Mouse (Mus musculus): ENCODE measurements around the gene Gpr135. TPM values are rescaled to one million over a fixed set of nuclear protein-coding genes. Genes with fewer than 3 reads are reported as not detected.

Gpr135 gene
- 0.79 and 0.82 TPM in 2 replicates for polyA plus RNA-seq (2015; fragmentation: Nextera tagmentation; extraction: Ambion mirVana)

GRCm38 (mm10) chr12:72070327-72071269 lies at the start of gene Gpr135:
TSS of gene Gpr135 (minus strand) at chr12:72071125.

DNA sequence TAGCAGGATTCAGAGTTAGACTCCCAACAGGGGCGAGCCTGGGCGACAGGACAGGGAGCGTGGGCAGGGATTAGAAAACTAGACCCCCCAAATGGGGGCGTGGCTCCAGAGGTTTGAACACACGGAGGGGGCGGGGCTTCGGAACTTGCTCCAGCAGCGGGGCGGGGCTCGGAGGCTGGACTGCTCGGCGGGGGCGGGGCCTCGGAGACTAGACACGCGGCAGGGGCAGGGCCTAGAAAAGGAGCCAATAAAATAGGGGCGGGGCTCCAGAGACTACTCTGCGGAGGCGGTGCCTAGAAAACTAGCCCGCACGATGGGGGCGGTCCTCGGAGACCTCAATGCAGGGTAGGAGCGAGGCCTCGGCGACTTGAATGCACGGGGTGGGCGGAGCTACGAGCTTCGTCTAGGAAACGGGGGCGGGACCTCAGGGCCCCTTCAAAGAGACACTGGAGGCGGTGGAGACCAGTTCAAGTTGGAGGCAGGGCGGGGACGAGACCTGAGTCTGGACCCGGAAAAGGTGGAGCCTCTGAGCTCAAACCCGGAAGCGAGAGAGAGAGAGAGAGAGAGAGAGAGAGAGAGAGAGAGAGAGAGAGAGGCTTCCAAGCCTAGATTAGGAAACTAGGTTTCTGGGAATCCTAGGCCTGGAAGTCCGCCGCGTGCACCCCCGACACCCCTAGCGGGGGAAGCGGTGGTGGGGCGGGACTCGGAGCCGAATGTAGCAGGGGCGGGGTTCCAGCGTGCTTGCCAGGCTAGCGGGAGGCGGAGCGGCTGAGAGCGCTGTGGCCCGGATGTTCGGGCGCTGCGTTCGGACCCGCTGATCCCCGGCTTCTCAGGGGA lies 14.6 kb upstream of the Gpr135 start, which contains the start of the genes L3hypdh and Jkamp:
Gene L3hypdh, minus strand, starts transcription at position 111 of the 837 bp plus-strand sequence.
Gene Jkamp, plus strand, starts transcription at position 261 of the 837 bp plus-strand sequence.

Other genes with a start within 250 kb of the Gpr135 start
- 5.7 and 8.1 TPM in 2 replicates for gene Daam1, start 240.0 kb downstream of the Gpr135 start, polyA plus RNA-seq (2015; fragmentation: Nextera tagmentation; extraction: Ambion mirVana)
- 15.1 and 16.4 TPM in 2 replicates for gene L3hypdh, start 14.3 kb upstream of the Gpr135 start, polyA plus RNA-seq (2015; fragmentation: Nextera tagmentation; extraction: Ambion mirVana)
- gene Jkamp, start 14.5 kb upstream of the Gpr135 start, polyA plus RNA-seq (2015; fragmentation: Nextera tagmentation; extraction: Ambion mirVana): 49.0 and 57.5 TPM in 2 replicates
- not detected in 2 replicates for gene Ccdc175, start 113.9 kb upstream of the Gpr135 start, polyA plus RNA-seq (2015; fragmentation: Nextera tagmentation; extraction: Ambion mirVana)

Measured in urinary bladder, postnatal 0 days (tissue).